Mouse (Mus musculus): ENCODE data around the gene Glipr2. TPM values are rescaled to one million over a fixed set of nuclear protein-coding genes. Genes with fewer than 3 reads are reported as not detected.
A peak's percentile ranks its signal among the peaks of the same experiment; 100 is the strongest.

Glipr2 gene
- total and polyA plus RNA-seq, 3 experiments: 47.0 to 73.9 (median 48.9) TPM

- H3K9me3 ChIP-seq (replicated peaks): no peaks in the 10 kb centered on the region
- H3K4me3 ChIP-seq (ENCODE audit: low read depth, low read length): peak overlapping the region; percentile 35; the same call in 1 of the 2 replicates
- no peaks in the 10 kb centered on the region for H3K27me3 ChIP-seq (ENCODE audit: insufficient read depth, low read length)
- TF ChIP-seq POLR2AphosphoS5 (IDR thresholded peaks at IDR 0.05; ENCODE audit: insufficient replicate concordance, low read depth, low read length): no peak
- no peak for TF ChIP-seq TAL1 (conservative IDR thresholded peaks at IDR 0.05; ENCODE audit: low read depth, low read length)
- no peak for TF ChIP-seq GATA1 (IDR thresholded peaks at IDR 0.05; ENCODE audit: borderline replicate concordance, low read length)
- TF ChIP-seq GATA2 (IDR thresholded peaks at IDR 0.05; ENCODE audit: borderline replicate concordance, low read depth, low read length): no peak
- TF ChIP-seq CTCF (IDR thresholded peaks at IDR 0.05; ENCODE audit: low read depth, low read length): no peak
- ATAC-seq (ENCODE audit: extremely low read depth, insufficient number of reproducible peaks, low FRiP score, poor library complexity, severe bottlenecking) (no peak), DNase-seq (ENCODE audit: low spot score) (peak; percentile 38)
- H3K36me3 ChIP-seq (replicated peaks): peaks cover 74% of the 10 kb centered on the region
- H3K4me1 ChIP-seq (ENCODE audit: insufficient read depth, low read depth, low read length): peaks cover 94% of the 10 kb centered on the region
Measured at GRCm38 (mm10) chr4:43968650-43969049, 11.4 kb downstream of the Glipr2 start.

- peaks cover 94% of the 10 kb centered on the region for H3K4me1 ChIP-seq (ENCODE audit: insufficient read depth, low read depth, low read length)
- DNase-seq (ENCODE audit: low spot score): peak; percentile 51
Measured at GRCm38 (mm10) chr4:43969373-43969772, 12.2 kb downstream of the Glipr2 start.

GRCm38 (mm10) chr4:43970393-43971330, 13.5 kb downstream of the Glipr2 start:
- no peak for TF ChIP-seq GATA2 (IDR thresholded peaks at IDR 0.05; ENCODE audit: borderline replicate concordance, low read depth, low read length)
- no peak for TF ChIP-seq GATA1 (IDR thresholded peaks at IDR 0.05; ENCODE audit: borderline replicate concordance, low read length)
- TF ChIP-seq TAL1 (conservative IDR thresholded peaks at IDR 0.05; ENCODE audit: low read depth, low read length): no peak
- no peak for TF ChIP-seq POLR2AphosphoS5 (IDR thresholded peaks at IDR 0.05; ENCODE audit: insufficient replicate concordance, low read depth, low read length)
- no peak for TF ChIP-seq CTCF (IDR thresholded peaks at IDR 0.05; ENCODE audit: low read depth, low read length)
- Histone ChIP-seq H3K4me1 (ENCODE audit: insufficient read depth, low read depth, low read length) (peaks cover 91% of the 10 kb centered on the region), H3K9me3 (replicated peaks) (no peaks in the 10 kb centered on the region), H3K36me3 (replicated peaks) (peaks cover 75% of the 10 kb centered on the region), H3K4me3 (ENCODE audit: low read depth, low read length) (no peak overlapping the region), H3K27me3 (ENCODE audit: insufficient read depth, low read length) (no peaks in the 10 kb centered on the region)
- DNase-seq (ENCODE audit: low spot score) (no peak), ATAC-seq (ENCODE audit: extremely low read depth, insufficient number of reproducible peaks, low FRiP score, poor library complexity, severe bottlenecking) (no peak)

More at GRCm38 (mm10) chr4:43969373-43969772, 12.2 kb downstream of the Glipr2 start:
- H3K4me3 ChIP-seq (ENCODE audit: low read depth, low read length): no peak overlapping the region; the same call in 1 of the 2 replicates
- H3K36me3 ChIP-seq (replicated peaks): peaks cover 76% of the 10 kb centered on the region
- no peaks in the 10 kb centered on the region for H3K9me3 ChIP-seq (replicated peaks)
- no peak for ATAC-seq (ENCODE audit: extremely low read depth, insufficient number of reproducible peaks, low FRiP score, poor library complexity, severe bottlenecking)
- H3K27me3 ChIP-seq (ENCODE audit: insufficient read depth, low read length): no peaks in the 10 kb centered on the region
- no peak for TF ChIP-seq TAL1 (conservative IDR thresholded peaks at IDR 0.05; ENCODE audit: low read depth, low read length)
- TF ChIP-seq GATA2 (IDR thresholded peaks at IDR 0.05; ENCODE audit: borderline replicate concordance, low read depth, low read length): no peak
- TF ChIP-seq POLR2AphosphoS5 (IDR thresholded peaks at IDR 0.05; ENCODE audit: insufficient replicate concordance, low read depth, low read length): no peak
- no peak for TF ChIP-seq GATA1 (IDR thresholded peaks at IDR 0.05; ENCODE audit: borderline replicate concordance, low read length)
- no peak for TF ChIP-seq CTCF (IDR thresholded peaks at IDR 0.05; ENCODE audit: low read depth, low read length)

GRCm38 (mm10) chr4:43971541-43972136, 14.4 kb downstream of the Glipr2 start:
- peaks cover 84% of the 10 kb centered on the region for H3K4me1 ChIP-seq (ENCODE audit: insufficient read depth, low read depth, low read length)
- no peak overlapping the region; the same call in 1 of the 2 replicates for H3K4me3 ChIP-seq (ENCODE audit: low read depth, low read length)
- DNase-seq (ENCODE audit: low spot score): no peak
- peaks cover 74% of the 10 kb centered on the region for H3K36me3 ChIP-seq (replicated peaks)
- H3K9me3 ChIP-seq (replicated peaks): no peaks in the 10 kb centered on the region
- ATAC-seq (ENCODE audit: extremely low read depth, insufficient number of reproducible peaks, low FRiP score, poor library complexity, severe bottlenecking): no peak
- H3K27me3 ChIP-seq (ENCODE audit: insufficient read depth, low read length): no peaks in the 10 kb centered on the region
- TF ChIP-seq GATA1 (IDR thresholded peaks at IDR 0.05; ENCODE audit: borderline replicate concordance, low read length): no peak
- TF ChIP-seq CTCF (IDR thresholded peaks at IDR 0.05; ENCODE audit: low read depth, low read length): no peak
- TF ChIP-seq GATA2 (IDR thresholded peaks at IDR 0.05; ENCODE audit: borderline replicate concordance, low read depth, low read length): no peak
- no peak for TF ChIP-seq POLR2AphosphoS5 (IDR thresholded peaks at IDR 0.05; ENCODE audit: insufficient replicate concordance, low read depth, low read length)
- no peak for TF ChIP-seq TAL1 (conservative IDR thresholded peaks at IDR 0.05; ENCODE audit: low read depth, low read length)

- Histone ChIP-seq H3K9me3 (replicated peaks) (no peaks in the 10 kb centered on the region), H3K4me3 (ENCODE audit: low read depth, low read length) (no peak overlapping the region; the same call in 1 of the 2 replicates), H3K36me3 (replicated peaks) (peaks cover 73% of the 10 kb centered on the region), H3K27me3 (ENCODE audit: insufficient read depth, low read length) (no peaks in the 10 kb centered on the region), H3K4me1 (ENCODE audit: insufficient read depth, low read depth, low read length) (peaks cover 79% of the 10 kb centered on the region)
- TF ChIP-seq GATA2 (IDR thresholded peaks at IDR 0.05; ENCODE audit: borderline replicate concordance, low read depth, low read length) (no peak), TAL1 (conservative IDR thresholded peaks at IDR 0.05; ENCODE audit: low read depth, low read length) (no peak), CTCF (IDR thresholded peaks at IDR 0.05; ENCODE audit: low read depth, low read length) (no peak), POLR2AphosphoS5 (IDR thresholded peaks at IDR 0.05; ENCODE audit: insufficient replicate concordance, low read depth, low read length) (no peak), GATA1 (IDR thresholded peaks at IDR 0.05; ENCODE audit: borderline replicate concordance, low read length) (no peak)
- peak; percentile 74 for DNase-seq (ENCODE audit: low spot score)
- ATAC-seq (ENCODE audit: extremely low read depth, insufficient number of reproducible peaks, low FRiP score, poor library complexity, severe bottlenecking): peak; percentile 79
Measured at GRCm38 (mm10) chr4:43972137-43972591, 15.0 kb downstream of the Glipr2 start.
